In genomic region chr8:82864521-82864818, GRCm38 (mm10) we compare ENCODE assay signal across 8 mouse cellular contexts. TPM values are rescaled to one million over a fixed set of nuclear protein-coding genes. Genes with fewer than 3 reads are reported as not detected.
DNase-seq lines count a peak whose midpoint lies in the region; ATAC-seq lines count a peak whose summit lies in the region.

No protein-coding gene starts in this region.

- H3K9ac ChIP-seq in hindbrain, embryonic 16.5 days (ENCODE audit: low read depth, low read length) = peak overlapping the region; percentile 84
- H3K9ac ChIP-seq in midbrain, embryonic 13.5 days (replicated peaks) = peak overlapping the region; percentile 89

- peaks cover 10% of the 10 kb centered on the region for H3K4me1 ChIP-seq in hindbrain, embryonic 16.5 days (ENCODE audit: control insufficient read depth, insufficient read depth, low read depth, low read length)
- H3K4me1 ChIP-seq in midbrain, embryonic 13.5 days (replicated peaks) = peaks cover 30% of the 10 kb centered on the region

- H3K9me3 ChIP-seq in hindbrain, embryonic 16.5 days (ENCODE audit: control insufficient read depth, low read length) = no peaks in the 10 kb centered on the region
- no peaks in the 10 kb centered on the region for H3K9me3 ChIP-seq in midbrain, embryonic 13.5 days

- no peaks in the 10 kb centered on the region for H3K27me3 ChIP-seq in hindbrain, embryonic 16.5 days (replicated peaks; ENCODE audit: control insufficient read depth, insufficient read depth, low read length)
- H3K27me3 ChIP-seq in midbrain, embryonic 13.5 days = no peaks in the 10 kb centered on the region

- 3% methylated on average over 10 of the region's 10 CpGs for WGBS in hindbrain, embryonic 16.5 days
- 2% methylated on average over 10 of the region's 10 CpGs for WGBS in midbrain, embryonic 13.5 days

- H3K4me3 ChIP-seq in hindbrain, embryonic 16.5 days (ENCODE audit: low read length) = peak overlapping the region; percentile 75
- H3K4me3 ChIP-seq in midbrain, embryonic 13.5 days (replicated peaks) = peak overlapping the region; percentile 76

- ATAC-seq in hindbrain, embryonic 16.5 days = peak; percentile 34
- ATAC-seq in midbrain, embryonic 13.5 days = peak; percentile 38

- H3K27ac ChIP-seq in hindbrain, embryonic 16.5 days (ENCODE audit: low read depth, low read length) = peak overlapping the region; percentile 83
- H3K27ac ChIP-seq in midbrain, embryonic 13.5 days = peak overlapping the region; percentile 91

- peak; percentile 57 for DNase-seq in adrenal gland, postnatal 14 days
- no peak for DNase-seq in adrenal gland, adult (ENCODE audit: inconsistent age in 2 of 2, low spot score in 1 of 2)
- peak; percentile 49 for DNase-seq in right cerebral cortex, postnatal 14 days
- DNase-seq in right cerebral cortex, postnatal 4 days = no peak
- DNase-seq in Muller cell, postnatal 12 days (ENCODE audit: inconsistent ontology term) = no peak
- DNase-seq in urinary bladder, postnatal 10 days (ENCODE audit: low spot score) = no peak

- peak overlapping the region; percentile 66 for H3K4me2 ChIP-seq in hindbrain, embryonic 16.5 days (ENCODE audit: low read length)
- H3K4me2 ChIP-seq in midbrain, embryonic 13.5 days (replicated peaks) = peak overlapping the region; percentile 72

- H3K36me3 ChIP-seq in hindbrain, embryonic 16.5 days (ENCODE audit: control insufficient read depth, insufficient read depth, low read length) = no peaks in the 10 kb centered on the region
- no peaks in the 10 kb centered on the region for H3K36me3 ChIP-seq in midbrain, embryonic 13.5 days

RNA-seq across cellular contexts. Expression of gene Rnf150, which starts 1.3 kb away (rescaled TPM):
- 13.8 and 14.2 TPM in 2 replicates for total RNA-seq in adrenal gland, postnatal 14 days (2021)
- polyA plus RNA-seq in hindbrain, embryonic 16.5 days (2015; fragmentation: Nextera tagmentation; extraction: Ambion mirVana) = 2.0 and 2.1 TPM in 2 replicates
- 2.3 and 2.8 TPM in 2 replicates for polyA plus RNA-seq in midbrain, embryonic 13.5 days (2015; fragmentation: Nextera tagmentation; extraction: Ambion mirVana)

Comparison
In these comparisons a context has a peak if more than half of its experiments do, and no peak if none do; other contexts are left out.
1. DNase-seq: peak in adrenal gland, postnatal 14 days (single experiment) and right cerebral cortex, postnatal 14 days (single experiment); none in adrenal gland, adult (0 of 2), right cerebral cortex, postnatal 4 days (single experiment), Muller cell, postnatal 12 days (single experiment) and urinary bladder, postnatal 10 days (single experiment).